Mouse (Mus musculus) left cerebral cortex, adult 2 months (tissue): ENCODE measurements around the gene Iqch. TPM values are rescaled to one million over a fixed set of nuclear protein-coding genes. Genes with fewer than 3 reads are reported as not detected.
A peak's percentile ranks its signal among the peaks of the same experiment; 100 is the strongest.

Source experiments
- DNase-seq, 2 experiments: peaks; one replicate each; pipeline ENCODE4 v3.0.0; 2021 to 2022; ENCODE audit warnings: low spot score in 2 of 2, mixed read lengths in 1 of 2; ENCODE audit errors: extremely low spot score in 1 of 2
- H3K27ac ChIP-seq: fragments of 200-600 bp; 2 replicates; pipeline ENCODE4 v1.8.1; 2022
- H3K4me3 ChIP-seq: fragments of 200-600 bp; 2 replicates; pipeline ENCODE4 v1.8.1; 2022
- CTCF ChIP-seq: fragments of 200-600 bp; IDR thresholded peaks from 2 replicates; pipeline ENCODE4 v1.8.1; 2022; ENCODE audit warnings: antibody characterized with exemption, mild to moderate bottlenecking, moderate library complexity
- intact Hi-C: fragments of 180-260 bp; cut with DNase I; formaldehyde crosslinking; loops from one replicate; pipeline ENCODE4 v1.15.1; 2025
- total RNA-seq, 2 experiments: library from RNA; stranded (reverse); gene quantifications; 2 replicates each; pipeline ENCODE4 v1.2.3; 2021

Iqch gene
- total RNA-seq, 2 experiments from 2014 or later: not detected

GRCm38 (mm10) chr9:63585251-63585650 is 17.0 kb downstream of the Iqch start:
- Histone ChIP-seq H3K27ac (no peak overlapping the region), H3K4me3 (no peak overlapping the region)
- intact Hi-C loops: no loop called here
- no peak for DNase-seq
- no peak for TF ChIP-seq CTCF

- H3K27ac ChIP-seq: no peak overlapping the region
- TF ChIP-seq CTCF: no peak
- no peak for DNase-seq
- intact Hi-C loops: no loop called here
- no peak overlapping the region for H3K4me3 ChIP-seq
Observed at GRCm38 (mm10) chr9:63581778-63582177, 20.5 kb downstream of the Iqch start.

- no peak overlapping the region for H3K27ac ChIP-seq
- no peak for DNase-seq
- no peak for TF ChIP-seq CTCF
- no peak overlapping the region for H3K4me3 ChIP-seq
- intact Hi-C loops: no loop called here
Observed at GRCm38 (mm10) chr9:63580046-63580445, 22.2 kb downstream of the Iqch start.

GRCm38 (mm10) chr9:63579644-63580043 is 22.6 kb downstream of the Iqch start:
- Histone ChIP-seq H3K27ac (no peak overlapping the region), H3K4me3 (no peak overlapping the region)
- no peak for DNase-seq
- intact Hi-C loops: no loop called here
- no peak for TF ChIP-seq CTCF

GRCm38 (mm10) chr9:63577469-63577868 is 24.8 kb downstream of the Iqch start:
- no peak for DNase-seq
- no peak overlapping the region for H3K4me3 ChIP-seq
- no peak overlapping the region for H3K27ac ChIP-seq
- TF ChIP-seq CTCF: no peak
- intact Hi-C loops: no loop called here

- DNase-seq: no peak
- peak; percentile 43 for TF ChIP-seq CTCF
- Histone ChIP-seq H3K4me3 (no peak overlapping the region), H3K27ac (no peak overlapping the region)
- intact Hi-C loops: loop anchor here (2.0 kb wide), 1 partner anchor 272 kb away; no protein-coding TSS in a partner anchor
Observed at GRCm38 (mm10) chr9:63572874-63573273, 29.4 kb downstream of the Iqch start.

- Histone ChIP-seq H3K4me3 (no peak overlapping the region), H3K27ac (no peak overlapping the region)
- DNase-seq: no peak
- no peak for TF ChIP-seq CTCF
- intact Hi-C loops: loop anchor here (2.0 kb wide), 1 partner anchor 273 kb away; no protein-coding TSS in a partner anchor
Observed at GRCm38 (mm10) chr9:63571895-63572294, 30.4 kb downstream of the Iqch start.

- no peak overlapping the region for H3K27ac ChIP-seq
- intact Hi-C loops: no loop called here
- H3K4me3 ChIP-seq: no peak overlapping the region
- TF ChIP-seq CTCF: no peak
- DNase-seq: no peak
Observed at GRCm38 (mm10) chr9:63568808-63569207, 33.5 kb downstream of the Iqch start.

GRCm38 (mm10) chr9:63568314-63568713 is 34.0 kb downstream of the Iqch start:
- Histone ChIP-seq H3K27ac (no peak overlapping the region), H3K4me3 (no peak overlapping the region)
- intact Hi-C loops: no loop called here
- no peak for TF ChIP-seq CTCF
- DNase-seq: no peak

- Histone ChIP-seq H3K4me3 (no peak overlapping the region), H3K27ac (no peak overlapping the region)
- intact Hi-C loops: no loop called here
- no peak for TF ChIP-seq CTCF
- DNase-seq: no peak
Observed at GRCm38 (mm10) chr9:63563436-63563835, 38.9 kb downstream of the Iqch start.

- TF ChIP-seq CTCF: no peak
- Histone ChIP-seq H3K4me3 (no peak overlapping the region), H3K27ac (no peak overlapping the region)
- DNase-seq: no peak
- intact Hi-C loops: no loop called here
Observed at GRCm38 (mm10) chr9:63561931-63562330, 40.4 kb downstream of the Iqch start.

- intact Hi-C loops: no loop called here
Observed at GRCm38 (mm10) chr9:63556933-63557332, 45.4 kb downstream of the Iqch start.

GRCm38 (mm10) chr9:63556316-63556715 is 46.0 kb downstream of the Iqch start:
- Histone ChIP-seq H3K4me3 (no peak overlapping the region), H3K27ac (no peak overlapping the region)
- no peak for DNase-seq
- intact Hi-C loops: no loop called here
- TF ChIP-seq CTCF: no peak

More at GRCm38 (mm10) chr9:63556933-63557332, 45.4 kb downstream of the Iqch start:
- TF ChIP-seq CTCF: no peak
- DNase-seq: no peak
- Histone ChIP-seq H3K4me3 (no peak overlapping the region), H3K27ac (no peak overlapping the region)

GRCm38 (mm10) chr9:63555460-63555990 is 46.8 kb downstream of the Iqch start:
- Histone ChIP-seq H3K27ac (no peak overlapping the region), H3K4me3 (no peak overlapping the region)
- no peak for TF ChIP-seq CTCF
- DNase-seq: no peak
- intact Hi-C loops: no loop called here
